Mouse (Mus musculus) CD4-positive naive resting alpha-beta T cell, adult 57 days (primary cell): ENCODE measurements around the gene Cdh12. TPM values are rescaled to one million over a fixed set of nuclear protein-coding genes. Genes with fewer than 3 reads are reported as not detected.

Experiments used
- total RNA-seq: library from RNA; stranded (reverse); gene quantifications from one replicate; pipeline ENCODE4 v1.2.4, GENCODE M21; 2023

Gene Cdh12
- total RNA-seq, result not detected

DNA sequence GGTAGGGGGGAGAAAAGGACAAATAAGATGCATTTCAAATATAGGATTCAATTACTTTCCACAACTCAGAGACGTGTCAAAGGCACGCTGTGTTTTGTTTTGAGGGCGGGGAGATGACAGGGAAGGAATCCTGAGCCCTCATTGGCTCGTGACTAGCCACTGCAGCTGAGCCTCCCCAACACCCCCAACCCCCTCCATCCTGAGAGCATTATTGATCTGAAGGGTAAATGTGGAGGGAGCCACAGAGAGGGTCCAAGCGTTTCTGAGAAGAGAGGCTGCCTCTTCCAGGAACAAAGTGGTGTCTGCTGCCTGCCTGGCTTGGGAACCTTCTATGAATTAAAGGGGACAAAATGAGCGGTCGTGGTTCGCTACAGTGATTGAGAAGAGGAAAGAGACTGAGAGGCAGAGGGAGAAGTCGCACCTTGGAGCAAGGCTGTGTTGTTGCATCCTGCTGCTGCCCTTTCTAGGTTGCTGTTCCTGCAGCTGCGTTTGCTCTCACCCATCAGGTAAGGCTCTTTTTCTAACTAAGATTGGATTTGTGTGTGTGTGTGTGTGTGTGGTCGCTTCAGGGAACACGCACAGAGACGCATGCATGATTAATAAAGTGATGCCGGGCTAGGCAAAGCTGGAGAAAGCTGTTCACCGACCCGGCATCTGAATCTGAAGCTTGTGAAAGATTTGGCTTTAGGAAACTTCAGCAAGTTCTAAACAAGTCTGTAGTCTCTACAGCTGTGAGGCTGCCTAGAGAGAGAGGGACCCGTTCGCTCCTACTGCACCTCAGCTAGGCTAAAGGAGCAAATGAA is at the start of gene Cdh12:
Cdh12 (plus strand) TSS at position 405 of the 803 bp plus-strand sequence.

DNA sequence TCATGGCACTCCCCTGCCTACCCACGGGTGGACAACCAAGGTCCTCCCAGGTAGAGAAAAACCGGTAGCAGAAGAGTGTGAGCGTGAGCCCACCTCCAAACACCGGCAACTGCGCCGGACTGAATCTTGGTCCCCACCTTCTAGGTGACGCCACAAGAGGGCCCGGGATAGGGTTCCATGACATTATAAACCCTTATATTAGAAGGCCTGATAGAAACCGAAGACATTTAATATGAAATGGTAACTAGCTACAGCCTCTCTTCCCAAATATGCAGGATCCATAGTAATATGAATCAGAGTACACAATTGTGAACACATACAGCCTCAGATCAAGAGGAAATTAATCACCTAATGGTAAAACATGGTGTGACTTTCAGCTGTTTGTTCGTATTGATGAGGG is 217.6 kb downstream of the Cdh12 start, which contains the start of gene Acot10:
Acot10 (minus strand) TSS at position 101 of the 400 bp plus-strand sequence.

Other genes starting within 250 kb of the Cdh12 start
- gene Acot10, start 217.5 kb downstream of the Cdh12 start, total RNA-seq, result not detected